Mouse (Mus musculus): ENCODE data around the gene Ppcdc. TPM values are rescaled to one million over a fixed set of nuclear protein-coding genes. Genes with fewer than 3 reads are reported as not detected.

Ppcdc gene
- total RNA-seq, 2 experiments from 2014 or later, result 16.8 to 17.3 TPM

DNA sequence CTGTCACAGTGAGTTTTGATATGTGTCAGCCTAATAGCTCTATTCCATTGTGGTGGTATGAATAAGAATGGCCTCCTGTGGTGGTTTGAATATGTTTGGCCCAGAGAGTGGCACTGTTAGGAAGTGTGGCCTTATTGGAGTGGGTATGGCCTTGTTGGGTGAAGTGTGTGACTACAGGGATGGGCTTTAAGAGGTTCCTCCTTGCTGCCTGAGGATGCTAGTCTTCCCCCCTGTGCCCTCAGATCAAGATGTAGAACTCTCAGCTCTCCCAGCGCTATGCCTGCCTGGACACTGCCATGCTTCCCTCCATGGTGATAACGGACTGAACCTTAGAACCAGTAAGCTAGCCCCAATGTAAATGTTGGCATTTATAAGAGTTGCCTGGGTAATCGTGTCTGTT, 78.9 kb downstream of the Ppcdc start:
- no peak for DNase-seq (ENCODE audit: low spot score in 2 of 2)

DNA sequence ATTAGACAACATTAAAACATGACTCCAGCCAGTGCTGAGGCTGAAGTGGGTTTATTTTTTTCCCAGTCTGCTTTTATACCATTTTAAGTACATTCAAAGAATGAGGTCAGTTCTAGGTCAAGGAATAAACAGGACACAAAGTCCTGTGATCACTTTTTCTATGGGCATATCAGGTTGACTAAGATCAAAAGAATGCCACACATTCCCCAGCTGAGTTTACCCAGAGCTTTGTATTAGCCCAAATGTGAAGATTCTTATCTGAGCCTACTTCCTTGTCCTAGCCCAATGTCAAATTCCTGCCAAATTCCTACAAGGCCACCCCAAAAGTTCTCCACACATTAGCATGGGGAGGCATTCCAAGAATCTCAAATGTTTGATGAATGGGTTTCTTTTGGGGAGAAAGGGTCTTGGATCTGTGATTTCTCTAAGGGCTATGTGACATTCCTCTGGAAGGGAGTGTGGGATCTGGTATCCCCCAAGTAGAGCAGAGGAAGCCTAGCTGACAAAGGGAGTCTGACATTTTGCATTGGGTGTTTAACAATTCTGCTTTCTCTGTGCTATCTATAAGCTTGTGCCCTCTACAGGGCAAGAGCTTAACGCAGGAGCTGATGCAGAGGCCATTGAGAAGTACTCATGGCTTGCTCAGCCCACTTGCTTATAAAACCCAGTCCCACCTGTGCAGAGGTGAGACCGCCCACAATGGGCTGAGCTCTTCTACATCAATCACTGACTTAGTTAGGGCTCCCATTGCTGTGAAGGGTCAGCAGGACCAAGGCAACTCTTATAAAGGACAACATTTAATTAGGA, 85.3 kb downstream of the Ppcdc start:
- no peak for DNase-seq (ENCODE audit: low spot score in 2 of 2)

DNA sequence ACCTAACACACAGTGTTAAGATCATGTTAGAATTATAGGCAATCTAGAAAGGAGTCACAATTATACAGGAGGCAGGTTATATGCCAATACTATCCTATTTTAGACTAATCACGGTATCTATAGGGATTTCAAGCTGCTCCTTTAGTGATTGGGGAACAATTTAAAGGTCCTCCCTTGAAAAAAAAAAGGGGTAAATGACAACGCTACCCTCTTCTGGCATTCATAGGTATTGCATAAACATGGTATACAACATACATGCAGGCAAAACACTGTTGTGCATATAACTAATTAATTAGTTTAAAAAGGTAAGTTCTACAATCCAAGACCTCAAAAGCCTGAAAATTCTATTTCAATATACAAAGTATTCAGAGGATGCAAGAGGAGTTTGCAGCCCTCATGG, 88.6 kb downstream of the Ppcdc start:
- no peak for DNase-seq (ENCODE audit: low spot score in 2 of 2)

DNA sequence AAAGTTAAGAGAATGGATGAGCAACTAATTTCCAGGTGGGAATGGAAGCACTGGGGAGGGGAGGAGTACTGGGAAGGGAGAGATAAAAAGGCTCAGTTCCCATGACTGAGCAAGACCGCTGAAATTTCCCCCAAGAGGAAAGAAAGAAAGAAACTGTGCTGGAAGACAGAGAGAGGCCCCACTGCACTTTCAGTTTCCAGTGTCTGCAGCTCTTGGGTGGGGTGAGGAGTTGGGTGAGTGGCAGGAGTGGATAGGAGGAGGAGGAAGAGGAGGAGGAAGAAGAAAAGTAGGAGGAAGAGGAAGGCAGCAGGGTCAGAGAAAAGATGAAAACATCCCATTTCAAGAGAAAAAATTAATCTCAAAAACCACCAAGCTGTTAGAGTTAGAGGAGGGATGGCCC, 94.0 kb downstream of the Ppcdc start:
- no peak for DNase-seq (ENCODE audit: low spot score in 2 of 2)

DNA sequence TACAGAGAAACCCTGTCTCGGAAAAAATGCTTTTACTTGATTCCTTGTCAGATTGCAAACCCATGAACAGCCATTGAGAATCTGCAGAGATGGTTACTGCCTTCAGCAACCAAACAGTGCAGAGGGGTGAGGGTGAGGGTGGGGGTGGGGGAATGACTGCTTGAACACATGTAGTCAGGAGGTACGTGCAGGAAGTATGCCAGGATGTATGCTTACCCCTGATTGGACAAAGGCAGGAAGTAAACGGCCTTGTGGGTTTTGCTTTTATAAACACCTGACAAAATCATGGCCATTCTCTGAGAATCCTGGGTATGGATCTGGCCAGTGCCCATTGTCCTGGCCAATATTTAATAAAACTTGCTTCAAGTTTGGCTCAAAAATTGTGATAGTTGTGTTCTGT, 96.2 kb downstream of the Ppcdc start:
- no peak for DNase-seq (ENCODE audit: low spot score in 2 of 2)

DNA sequence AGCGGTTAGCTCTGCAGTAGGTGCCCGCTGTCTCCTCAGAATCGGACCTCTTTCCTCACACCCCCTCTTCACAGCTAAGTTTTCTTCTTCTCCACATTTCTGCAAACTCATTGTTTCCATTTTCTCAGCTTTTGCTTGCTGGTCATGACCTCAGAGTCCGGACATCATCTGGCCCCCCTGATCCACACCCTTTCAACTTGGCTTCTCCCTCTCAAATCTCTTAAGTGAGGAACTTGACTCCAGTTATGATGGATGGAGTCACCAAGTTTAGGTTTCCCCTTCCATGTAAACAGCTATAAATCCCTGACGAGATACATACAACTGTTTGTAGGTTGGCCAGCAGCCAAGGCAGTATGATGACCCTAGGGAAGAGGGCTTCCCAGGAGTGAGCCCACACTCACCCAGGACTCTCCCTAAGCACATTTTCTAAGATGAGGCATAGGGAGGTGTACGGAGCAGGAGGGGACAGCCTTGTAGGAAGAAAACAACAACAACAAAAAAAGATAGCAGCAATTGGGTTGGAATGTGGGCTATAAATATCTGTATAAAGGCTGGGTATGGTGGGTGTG, 96.9 kb downstream of the Ppcdc start:
- DNase-seq (ENCODE audit: low spot score in 2 of 2), result no peak

DNA sequence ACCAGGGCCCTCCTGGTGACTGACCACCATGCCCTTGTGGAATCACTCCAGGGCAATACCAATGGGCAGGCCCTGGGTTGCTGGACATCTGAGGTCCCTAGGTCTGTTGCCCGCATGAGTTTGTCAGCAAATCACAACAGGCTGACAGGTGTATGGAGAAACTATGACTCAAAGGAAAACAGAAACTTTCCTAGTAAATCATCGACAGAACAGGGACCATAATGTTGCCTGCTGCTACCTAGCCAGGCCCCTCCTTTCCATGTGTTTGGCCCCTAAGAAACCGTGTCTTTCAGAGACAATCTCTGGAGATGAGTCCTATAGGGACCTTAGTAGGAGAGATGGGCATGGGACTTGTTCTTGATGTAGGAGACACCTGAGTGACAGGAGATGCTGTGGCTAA, 97.7 kb downstream of the Ppcdc start:
- no peak for DNase-seq (ENCODE audit: low spot score in 2 of 2)

DNA sequence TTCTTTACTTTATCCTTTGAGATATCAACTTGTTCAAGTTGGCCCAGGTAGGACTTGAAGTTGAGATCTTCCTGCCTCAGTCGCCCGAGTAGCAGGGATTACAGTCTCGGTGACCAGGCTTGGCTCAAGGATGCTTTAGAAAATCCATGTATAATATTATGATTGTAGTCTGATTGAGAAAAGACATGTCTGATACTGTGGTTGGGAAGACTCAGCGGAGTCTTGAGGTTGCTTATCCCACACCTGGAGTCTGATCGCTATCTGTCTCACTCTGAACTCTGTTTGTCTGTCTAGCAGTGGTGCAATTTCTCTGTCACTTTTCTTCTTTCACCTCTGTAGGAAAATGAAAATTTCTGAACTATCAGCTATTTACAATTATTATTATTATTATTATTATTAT, 99.6 kb downstream of the Ppcdc start:
- DNase-seq (ENCODE audit: low spot score in 2 of 2), result no peak

DNA sequence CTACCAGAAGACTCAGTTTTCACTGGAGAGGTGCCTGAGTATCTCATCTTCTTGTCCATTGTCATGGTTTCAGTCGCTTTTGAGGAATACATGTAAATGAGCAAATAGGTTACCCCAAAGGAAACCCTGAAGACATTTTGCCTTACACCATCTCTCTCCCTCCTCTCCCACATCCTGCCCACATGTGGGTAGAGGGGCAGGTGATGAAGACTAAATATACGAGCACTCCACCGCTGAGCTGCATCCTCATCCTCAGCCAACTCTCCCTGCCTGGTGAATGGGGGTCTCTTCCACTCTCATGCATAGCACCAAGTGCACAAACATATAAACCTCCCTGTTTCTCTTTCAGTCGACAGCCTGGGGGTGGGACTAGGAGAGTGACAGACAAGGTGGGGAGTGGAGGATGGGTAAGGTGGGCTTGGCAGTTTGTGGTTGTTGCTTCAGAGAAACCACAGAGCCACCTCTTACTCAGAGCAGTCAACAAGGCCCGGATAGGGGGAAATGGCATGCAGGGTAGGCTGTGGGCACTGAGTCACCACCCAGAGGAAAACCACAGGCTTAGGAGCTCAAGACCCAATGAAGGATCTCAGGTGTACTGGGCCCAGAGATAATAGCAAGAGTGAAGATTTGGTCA, 100.2 kb downstream of the Ppcdc start:
- DNase-seq (ENCODE audit: low spot score in 2 of 2), result no peak

DNA sequence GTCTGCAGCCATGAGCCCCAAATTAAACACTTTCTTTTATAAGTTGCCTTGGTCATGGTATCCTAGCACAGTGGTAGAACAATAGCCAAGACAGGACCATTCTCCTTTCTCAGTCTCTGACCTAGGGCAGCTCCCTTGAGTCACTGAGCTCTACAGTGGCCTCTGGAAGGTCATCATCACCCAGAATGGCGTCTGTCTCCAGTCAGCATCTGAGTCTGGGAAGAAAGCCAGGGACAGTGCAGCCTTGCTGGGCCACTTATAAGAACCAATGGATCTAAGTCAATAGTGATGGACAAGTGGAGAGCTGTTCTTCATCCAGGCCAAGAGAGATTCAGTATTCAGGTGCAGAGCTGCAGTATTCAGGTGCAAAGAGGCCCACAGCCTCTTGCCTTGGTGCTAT, 101.2 kb downstream of the Ppcdc start:
- DNase-seq (ENCODE audit: low spot score in 2 of 2), result no peak

Other genes starting within 250 kb of the Ppcdc start
- gene Trcg1, start 203.6 kb downstream of the Ppcdc start, total RNA-seq (2021), result not detected
- 10 to 100 TPM; 30.6 to 32.1 TPM for gene 1700017B05Rik, start 177.5 kb downstream of the Ppcdc start, total RNA-seq (2021)
- gene Scamp5, start 27.9 kb upstream of the Ppcdc start, total RNA-seq (2021), result 100 to 1,000 TPM; 381 to 382 TPM
- 10 to 100 TPM; 12.8 to 13.3 TPM for gene Rpp25, start 63.9 kb upstream of the Ppcdc start, total RNA-seq (2021)
- gene Cox5a, start 81.2 kb upstream of the Ppcdc start, total RNA-seq (2021), result 100 to 1,000 TPM; 372 to 373 TPM
- 10 to 100 TPM; 16.5 to 24.3 TPM for gene Fam219b, start 97.4 kb upstream of the Ppcdc start, total RNA-seq (2021)
- gene Mpi, start 112.6 kb upstream of the Ppcdc start, total RNA-seq (2021), result 10 to 100 TPM; 68.8 to 70.9 TPM
- gene Scamp2, start 120.8 kb upstream of the Ppcdc start, total RNA-seq (2021), result 10 to 100 TPM; 24.2 to 24.9 TPM
- 10 to 100 TPM; 24.0 to 32.2 TPM for gene Ulk3, start 149.3 kb upstream of the Ppcdc start, total RNA-seq (2021)
- 1 to 10 TPM; 1.9 to 4.7 TPM for gene Cplx3, start 166.2 kb upstream of the Ppcdc start, total RNA-seq (2021)
- gene Lman1l, start 180.7 kb upstream of the Ppcdc start, total RNA-seq (2021), result not detected
- 10 to 100 TPM; 36.4 to 37.1 TPM for gene Csk, start 213.5 kb upstream of the Ppcdc start, total RNA-seq (2021)
- gene Cyp1a2, start 243.6 kb upstream of the Ppcdc start, total RNA-seq (2021), result not detected
- under 1 TPM; 0.12 to 0.13 TPM for gene Cyp1a1, start 247.8 kb upstream of the Ppcdc start, total RNA-seq (2021)

Measured in layer of hippocampus, adult 18-20 months (tissue).